7 mouse cellular contexts compared by ENCODE assay signal in the genomic region with DNA sequence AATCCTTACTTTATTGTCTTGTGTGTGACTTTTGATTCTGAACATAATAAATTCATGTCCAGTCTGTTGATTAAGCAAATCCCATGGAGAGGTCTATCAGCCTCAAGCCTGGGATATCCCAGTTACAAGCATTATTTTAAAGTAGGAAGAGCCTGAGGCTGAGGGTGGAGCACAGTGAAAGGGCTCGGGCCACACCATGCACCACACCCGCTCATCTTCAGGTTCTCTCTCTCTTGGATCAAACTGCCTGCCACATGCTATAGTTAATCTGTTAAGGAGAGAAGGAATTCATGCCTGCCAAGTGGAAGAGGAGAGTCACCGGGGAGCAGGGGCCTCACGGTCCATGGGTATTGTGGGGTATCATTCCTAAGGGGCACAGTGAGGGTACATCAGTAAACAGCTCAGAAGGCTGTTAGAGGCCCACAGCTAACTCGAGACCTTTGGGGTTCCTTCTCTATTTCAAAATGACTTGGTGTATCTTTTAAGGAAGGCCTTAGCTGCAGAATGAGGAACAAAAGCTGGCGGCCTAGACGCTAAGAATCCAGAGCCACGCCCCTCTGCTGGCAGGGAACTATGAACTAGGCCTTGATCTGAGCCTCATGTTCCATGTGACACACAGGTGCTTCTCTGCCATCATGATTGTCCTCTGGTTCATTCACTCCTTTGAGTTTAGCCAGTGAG. TPM values are rescaled to one million over a fixed set of nuclear protein-coding genes. Genes with fewer than 3 reads are reported as not detected.
DNase-seq lines count a peak whose midpoint lies in the region; ATAC-seq and TF ChIP-seq lines count a peak whose summit lies in the region.

No protein-coding gene starts in this region.

- peak; percentile 43 to 63 for DNase-seq in left cerebral cortex, postnatal 10 days (ENCODE audit: extremely low spot score in 1 of 2, low spot score in 2 of 2)
- DNase-seq in left cerebral cortex, postnatal 4 days: no peak
- peak; percentile 64 for DNase-seq in lung, postnatal 0 days (ENCODE audit: low spot score)
- peak; percentile 65 for DNase-seq in thymus, adult 2 months
- DNase-seq in forebrain, postnatal 0 days: no peak
- no peak for DNase-seq in testis, postnatal 14 days (ENCODE audit: low spot score)

- no peaks in the 10 kb centered on the region for H3K27me3 ChIP-seq in lung, postnatal 0 days (replicated peaks; ENCODE audit: insufficient read depth, low read length)
- H3K27me3 ChIP-seq in thymus, adult 2 months (ENCODE audit: control insufficient read depth, insufficient read depth, low read length): no peaks in the 10 kb centered on the region
- no peaks in the 10 kb centered on the region for H3K27me3 ChIP-seq in forebrain, postnatal 0 days (ENCODE audit: insufficient read depth, low read length)

- no peak for TF ChIP-seq POLR2A in thymus, adult 2 months (IDR thresholded peaks at IDR 0.05; ENCODE audit: control insufficient read depth, extremely low read depth, insufficient read depth, low read length, poor library complexity)

- intact Hi-C loops in left cerebral cortex, postnatal 10 days (cut with DNase I): no loop called here
- intact Hi-C loops in left cerebral cortex, postnatal 4 days (cut with DNase I): no loop called here

- H3K9me3 ChIP-seq in lung, postnatal 0 days (ENCODE audit: low read length): no peaks in the 10 kb centered on the region
- no peaks in the 10 kb centered on the region for H3K9me3 ChIP-seq in forebrain, postnatal 0 days (ENCODE audit: low read length)

- no peak for TF ChIP-seq EP300 in lung, postnatal 0 days (IDR thresholded peaks at IDR 0.05)

- no peak overlapping the region for H3K4me3 ChIP-seq in lung, postnatal 0 days (ENCODE audit: low read depth, low read length)
- no peak overlapping the region for H3K4me3 ChIP-seq in thymus, adult 2 months (ENCODE audit: control insufficient read depth, insufficient read depth, low read length)
- no peak overlapping the region for H3K4me3 ChIP-seq in forebrain, postnatal 0 days (ENCODE audit: low read depth, low read length)

- ATAC-seq in common myeloid progenitor, adult 5-6 weeks (replicated peaks; ENCODE audit: low read depth, poor library complexity, severe bottlenecking): peak; percentile 73
- ATAC-seq in lung, postnatal 0 days: no peak
- no peak for ATAC-seq in forebrain, postnatal 0 days

- H3K27ac ChIP-seq in lung, postnatal 0 days (ENCODE audit: low read length): no peak overlapping the region
- H3K27ac ChIP-seq in thymus, adult 2 months (ENCODE audit: control insufficient read depth, insufficient read depth, low read length): peak overlapping the region; percentile 57; the same call in 1 of the 2 replicates
- no peak overlapping the region for H3K27ac ChIP-seq in forebrain, postnatal 0 days (ENCODE audit: low read depth, low read length)

- no peak overlapping the region for H3K4me2 ChIP-seq in lung, postnatal 0 days (replicated peaks; ENCODE audit: low read depth, low read length)
- no peak overlapping the region for H3K4me2 ChIP-seq in forebrain, postnatal 0 days (ENCODE audit: low read depth)

- H3K4me1 ChIP-seq in lung, postnatal 0 days (ENCODE audit: insufficient read depth, low read depth, low read length): no peaks in the 10 kb centered on the region
- peaks cover 41% of the 10 kb centered on the region for H3K4me1 ChIP-seq in thymus, adult 2 months (replicated peaks; ENCODE audit: control insufficient read depth, insufficient read depth, low read length)
- H3K4me1 ChIP-seq in forebrain, postnatal 0 days (ENCODE audit: insufficient read depth): no peaks in the 10 kb centered on the region

- 71% methylated on average over 8 of the region's 8 CpGs for WGBS in lung, postnatal 0 days
- WGBS in thymus, adult 2 months: 45% methylated on average over 8 of the region's 8 CpGs
- WGBS in forebrain, postnatal 0 days: 71% methylated on average over 8 of the region's 8 CpGs

- TF ChIP-seq CTCF in lung, postnatal 0 days (IDR thresholded peaks at IDR 0.05): no peak
- TF ChIP-seq CTCF in thymus, adult 2 months (IDR thresholded peaks at IDR 0.05; ENCODE audit: borderline replicate concordance, control insufficient read depth, extremely low read depth, insufficient read depth, low read length, poor library complexity): no peak
- TF ChIP-seq CTCF in forebrain, postnatal 0 days (IDR thresholded peaks at IDR 0.05; ENCODE audit: low read depth): no peak

- H3K36me3 ChIP-seq in lung, postnatal 0 days (ENCODE audit: insufficient read depth, low read length): no peaks in the 10 kb centered on the region
- H3K36me3 ChIP-seq in thymus, adult 2 months (ENCODE audit: control insufficient read depth, insufficient read depth, low read length): no peaks in the 10 kb centered on the region
- no peaks in the 10 kb centered on the region for H3K36me3 ChIP-seq in forebrain, postnatal 0 days (ENCODE audit: insufficient read depth)

- H3K9ac ChIP-seq in lung, postnatal 0 days (replicated peaks; ENCODE audit: low read depth): no peak overlapping the region
- no peak overlapping the region for H3K9ac ChIP-seq in forebrain, postnatal 0 days

RNA-seq across cellular contexts. Expression of a gene that starts 39.0 kb away (rescaled TPM):
- total RNA-seq in left cerebral cortex, postnatal 10 days (2021): 10 to 100 TPM; 14.1 to 17.8 TPM
- total RNA-seq in left cerebral cortex, postnatal 4 days (2021): 10 to 100 TPM; 10.2 to 10.7 TPM
- 71.7 and 87.7 TPM in 2 replicates for total RNA-seq in common myeloid progenitor, adult 5-6 weeks (2017)
- polyA plus RNA-seq in lung, postnatal 0 days (2015; fragmentation: Nextera tagmentation; extraction: Ambion mirVana): 13.5 and 13.6 TPM in 2 replicates
- 278 and 301 TPM in 2 replicates for polyA plus RNA-seq in thymus, adult 2 months (2012; rRNA removed)
- 4.5 and 25.4 TPM in 2 replicates for total RNA-seq in forebrain, postnatal 0 days (2014; rRNA removed)
- 2.7 and 3.0 TPM in 2 replicates for polyA plus RNA-seq in forebrain, postnatal 0 days (2015; fragmentation: Nextera tagmentation; extraction: Ambion mirVana)

Comparison
In these comparisons a context has a peak if more than half of its experiments do, and no peak if none do; other contexts are left out.
1. DNase-seq: peak in left cerebral cortex, postnatal 10 days (2 of 2), lung, postnatal 0 days (single experiment) and thymus, adult 2 months (single experiment); none in left cerebral cortex, postnatal 4 days (single experiment), forebrain, postnatal 0 days (single experiment) and testis, postnatal 14 days (single experiment).